Mouse (Mus musculus): ENCODE measurements around the gene Hal.

- TF ChIP-seq CTCF (IDR thresholded peaks at IDR 0.05; ENCODE audit: extremely low read depth, insufficient read depth, insufficient read length, insufficient replicate concordance) (no peak), POLR2A (IDR thresholded peaks at IDR 0.05; ENCODE audit: low read depth, low read length) (no peak)
These were observed 21.3 kb upstream of the Hal start for GRCm38 (mm10) chr10:93467259-93467658.

Measured in spleen, adult 2 months (tissue).